Comparison of ENCODE assay signal across 28 mouse cellular contexts in the genomic region with DNA sequence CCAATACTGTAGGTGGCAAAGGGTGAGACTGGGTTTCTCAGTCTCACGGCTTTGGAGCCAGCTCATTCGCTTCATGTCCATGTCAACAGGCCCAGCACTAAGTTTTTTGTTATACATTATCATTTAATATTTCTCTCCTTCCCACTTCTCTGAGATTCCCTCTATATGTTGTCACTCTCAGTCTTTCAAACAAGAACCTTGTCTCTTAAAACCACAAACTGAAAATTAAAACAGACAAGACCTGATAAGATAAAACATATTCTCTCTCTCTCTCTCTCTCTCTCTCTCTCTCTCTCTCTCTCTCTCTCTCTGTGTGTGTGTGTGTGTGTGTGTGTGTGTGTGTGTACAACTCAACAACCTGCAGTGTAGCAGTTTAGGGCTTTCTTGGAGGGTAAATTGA.
"Had no signal": no experiment of that assay in that cellular context is flagged by ENCODE, and none has a peak within 500 bp of the region (broad histone marks: within the 10 kb centered on the region; RNA-seq: fewer than 3 reads in every experiment).

No protein-coding gene starts in this region.

- H3K27ac ChIP-seq: limb, embryonic 10.5 days; limb, embryonic 12.5 days; limb, embryonic 13.5 days; limb, embryonic 15.5 days; liver, embryonic 12.5 days; liver, embryonic 13.5 days; liver, embryonic 14.5 days; liver, embryonic 15.5 days; lung, embryonic 15.5 days; macrophage; midbrain, embryonic 10.5 days; midbrain, embryonic 12.5 days; midbrain, embryonic 13.5 days; midbrain, embryonic 15.5 days; neural tube, embryonic 12.5 days had no signal

- H3K9me3 ChIP-seq: limb, embryonic 10.5 days; limb, embryonic 12.5 days; limb, embryonic 13.5 days; limb, embryonic 15.5 days; liver, embryonic 12.5 days; liver, embryonic 13.5 days; liver, embryonic 15.5 days; lung, embryonic 15.5 days; megakaryocyte, embryonic 14.5 days; midbrain, embryonic 10.5 days; midbrain, embryonic 12.5 days; midbrain, embryonic 13.5 days; midbrain, embryonic 15.5 days; neural tube, embryonic 12.5 days had no signal

- DNase-seq: left cerebral cortex, postnatal 4 days; liver; liver, embryonic 13.5 days; liver, postnatal 0 days; lung, adult 18-20 months; lung, adult 2 months; lung, embryonic 14.5 days; lung, postnatal 10 days; lung, postnatal 14 days; lung, postnatal 36 days; lung, postnatal 4 days; midbrain, embryonic 14.5 days had no signal

- H3K36me3 ChIP-seq: limb, embryonic 10.5 days; limb, embryonic 12.5 days; limb, embryonic 13.5 days; limb, embryonic 15.5 days; liver, embryonic 12.5 days; liver, embryonic 13.5 days; liver, embryonic 15.5 days; lung, embryonic 15.5 days; midbrain, embryonic 10.5 days; midbrain, embryonic 12.5 days; midbrain, embryonic 13.5 days; midbrain, embryonic 15.5 days; neural tube, embryonic 12.5 days had no signal

- H3K4me1 ChIP-seq: limb, embryonic 10.5 days; limb, embryonic 12.5 days; limb, embryonic 13.5 days; limb, embryonic 15.5 days; liver, embryonic 12.5 days; liver, embryonic 13.5 days; liver, embryonic 15.5 days; lung, embryonic 15.5 days; megakaryocyte, embryonic 14.5 days; midbrain, embryonic 12.5 days; midbrain, embryonic 13.5 days; midbrain, embryonic 15.5 days; neural tube, embryonic 12.5 days had no signal

- H3K27me3 ChIP-seq: limb, embryonic 12.5 days; limb, embryonic 13.5 days; limb, embryonic 15.5 days; liver, embryonic 12.5 days; liver, embryonic 13.5 days; liver, embryonic 15.5 days; lung, embryonic 15.5 days; megakaryocyte, embryonic 14.5 days; midbrain, embryonic 12.5 days; midbrain, embryonic 13.5 days; midbrain, embryonic 15.5 days; neural tube, embryonic 12.5 days had no signal

- H3K9ac ChIP-seq: limb, embryonic 12.5 days; limb, embryonic 13.5 days; limb, embryonic 15.5 days; liver, embryonic 12.5 days; liver, embryonic 13.5 days; liver, embryonic 14.5 days; liver, embryonic 15.5 days; liver, postnatal 0 days; lung, embryonic 14.5 days; lung, embryonic 15.5 days; midbrain, embryonic 12.5 days; midbrain, embryonic 13.5 days; midbrain, embryonic 15.5 days; neural tube, embryonic 12.5 days had no signal

- H3K4me3 ChIP-seq: limb, embryonic 10.5 days; limb, embryonic 12.5 days; limb, embryonic 13.5 days; limb, embryonic 15.5 days; liver, embryonic 12.5 days; liver, embryonic 13.5 days; liver, embryonic 15.5 days; lung, embryonic 15.5 days; megakaryocyte, embryonic 14.5 days; midbrain, embryonic 10.5 days; midbrain, embryonic 12.5 days; midbrain, embryonic 13.5 days; midbrain, embryonic 15.5 days; myocyte; neural tube, embryonic 12.5 days had no signal
